Comparison of ENCODE assay signal across 8 mouse cellular contexts in genomic region chr7:126831539-126831938, GRCm38 (mm10). TPM values are rescaled to one million over a fixed set of nuclear protein-coding genes. Genes with fewer than 3 reads are reported as not detected.
DNase-seq lines count a peak whose midpoint lies in the region; ATAC-seq and TF ChIP-seq lines count a peak whose summit lies in the region.
"Had no signal": no experiment of that assay in that cellular context is flagged by ENCODE, and none has a peak within 500 bp of the region (broad histone marks: within the 10 kb centered on the region; RNA-seq: fewer than 3 reads in every experiment).

Gene 4930451I11Rik (minus strand): TSS chr7:126831639.

- peak within 1 kb of the TSS; percentile 49 for H3K4me2 ChIP-seq in lung, embryonic 16.5 days (ENCODE audit: low read depth, low read length)

- TF ChIP-seq CTCF in small intestine, adult 2 months (IDR thresholded peaks at IDR 0.05; ENCODE audit: extremely low read depth, insufficient read length, insufficient replicate concordance, low read depth, low read length), result no peak

- H3K4me1 ChIP-seq in lung, embryonic 16.5 days (replicated peaks; ENCODE audit: control insufficient read depth, insufficient read depth, low read length), result no peaks in the 10 kb centered on the region
- peaks cover 27% of the 10 kb centered on the region for H3K4me1 ChIP-seq in forebrain, embryonic 10.5 days
- peaks cover 30% of the 10 kb centered on the region for H3K4me1 ChIP-seq in limb, embryonic 10.5 days
- H3K4me1 ChIP-seq in small intestine, adult 2 months (ENCODE audit: control insufficient read depth, insufficient read depth, insufficient read length, low read length), result peaks cover 3% of the 10 kb centered on the region; the same call in 1 of the 2 replicates

- no peak within 1 kb of the TSS for H3K27ac ChIP-seq in lung, embryonic 16.5 days (ENCODE audit: low read length)
- peak within 1 kb of the TSS; percentile 68 for H3K27ac ChIP-seq in forebrain, embryonic 10.5 days
- no peak within 1 kb of the TSS for H3K27ac ChIP-seq in limb, embryonic 10.5 days
- H3K27ac ChIP-seq in small intestine, adult 2 months (ENCODE audit: insufficient read depth, low read depth, low read length), result no peak within 1 kb of the TSS

- ATAC-seq in lung, embryonic 16.5 days (ENCODE audit: low read depth), result no peak

- no peak for DNase-seq in lung, postnatal 36 days
- DNase-seq in forebrain, embryonic 10.5 days (ENCODE audit: extremely low spot score, low spot score), result no peak
- DNase-seq in limb, embryonic 10.5 days (ENCODE audit: low spot score), result no peak
- DNase-seq in retina, embryonic 14.5 days (ENCODE audit: low spot score), result no peak
- no peak for DNase-seq in layer of hippocampus, adult 18-20 months (ENCODE audit: low spot score in 2 of 2)

- H3K36me3 ChIP-seq in lung, embryonic 16.5 days (ENCODE audit: control insufficient read depth, insufficient read depth, low read length), result no peaks in the 10 kb centered on the region
- H3K36me3 ChIP-seq in forebrain, embryonic 10.5 days (replicated peaks), result no peaks in the 10 kb centered on the region
- H3K36me3 ChIP-seq in limb, embryonic 10.5 days, result no peaks in the 10 kb centered on the region
- no peaks in the 10 kb centered on the region for H3K36me3 ChIP-seq in small intestine, adult 2 months (ENCODE audit: control insufficient read depth, insufficient read depth, low read length)

- no peaks in the 10 kb centered on the region for H3K9me3 ChIP-seq in lung, embryonic 16.5 days (ENCODE audit: control insufficient read depth, low read length)
- no peaks in the 10 kb centered on the region for H3K9me3 ChIP-seq in forebrain, embryonic 10.5 days
- no peaks in the 10 kb centered on the region for H3K9me3 ChIP-seq in limb, embryonic 10.5 days (replicated peaks)

- no peak within 1 kb of the TSS for H3K9ac ChIP-seq in lung, embryonic 16.5 days (ENCODE audit: low read length)

- peak within 1 kb of the TSS; percentile 31 for H3K4me3 ChIP-seq in lung, embryonic 16.5 days (ENCODE audit: low read length)
- H3K4me3 ChIP-seq in forebrain, embryonic 10.5 days, result peak within 1 kb of the TSS; percentile 50
- H3K4me3 ChIP-seq in limb, embryonic 10.5 days, result peak within 1 kb of the TSS; percentile 37
- H3K4me3 ChIP-seq in small intestine, adult 2 months (ENCODE audit: low read depth, low read length), result peak within 1 kb of the TSS; percentile 33

- no peak for TF ChIP-seq POLR2A in small intestine, adult 2 months (IDR thresholded peaks at IDR 0.05; ENCODE audit: low read depth, low read length)

- H3K27me3 ChIP-seq in lung, embryonic 16.5 days (ENCODE audit: control insufficient read depth, insufficient read depth, low read depth, low read length), result no peaks in the 10 kb centered on the region; the same call in 1 of the 2 replicates
- H3K27me3 ChIP-seq in forebrain, embryonic 10.5 days (ENCODE audit: poor library complexity, severe bottlenecking), result peaks cover 29% of the 10 kb centered on the region
- peaks cover 31% of the 10 kb centered on the region for H3K27me3 ChIP-seq in limb, embryonic 10.5 days (ENCODE audit: low read depth, poor library complexity, severe bottlenecking)
- H3K27me3 ChIP-seq in small intestine, adult 2 months (ENCODE audit: control insufficient read depth, insufficient read depth, low read length), result 0 out of 2 replicates have a peak, but pooled peaks cover 8% of the 10 kb centered on the region

- 44% methylated on average over 5 of the region's 5 CpGs for WGBS in lung, embryonic 16.5 days
- WGBS in forebrain, embryonic 10.5 days, result 59% methylated on average over 5 of the region's 5 CpGs
- 59% methylated on average over 5 of the region's 5 CpGs for WGBS in limb, embryonic 10.5 days
- WGBS in small intestine, adult 2 months, result 55% methylated on average over 5 of the region's 5 CpGs

RNA-seq across cellular contexts. Expression of gene 4930451I11Rik, which starts in this region (rescaled TPM):
- not detected in 2 replicates for polyA plus RNA-seq in lung, embryonic 16.5 days (2015; fragmentation: Nextera tagmentation; extraction: Ambion mirVana)
- not detected in 2 replicates for polyA plus RNA-seq in forebrain, embryonic 10.5 days (2016; fragmentation: Nextera tagmentation; extraction: Ambion mirVana)
- not detected in 2 replicates for polyA plus RNA-seq in limb, embryonic 10.5 days (2016; fragmentation: Nextera tagmentation; extraction: Ambion mirVana)
- not detected in 2 replicates for polyA plus RNA-seq in small intestine, adult 2 months (2012; rRNA removed)
- total RNA-seq in layer of hippocampus, adult 18-20 months (2021), result not detected
- total RNA-seq: adrenal gland, adult 2 months had no signal
- polyA plus RNA-seq: adrenal gland, adult 2 months had no signal
